Mouse (Mus musculus): ENCODE results near the gene Ercc6. TPM values are rescaled to one million over a fixed set of nuclear protein-coding genes. Genes with fewer than 3 reads are reported as not detected.

Gene Ercc6
- polyA plus RNA-seq, 1 experiment from 2014 or later: 29.4 TPM

- H3K4me2 ChIP-seq: no peak overlapping the region
- WGBS: 73% methylated on average over 9 of the region's 9 CpGs
- no peaks in the 10 kb centered on the region for H3K9me3 ChIP-seq
- no peaks in the 10 kb centered on the region for H3K4me1 ChIP-seq (replicated peaks)
- H3K27ac ChIP-seq: no peak overlapping the region
- H3K9ac ChIP-seq: no peak overlapping the region
- H3K4me3 ChIP-seq: no peak overlapping the region
- H3K27me3 ChIP-seq: no peaks in the 10 kb centered on the region
- H3K36me3 ChIP-seq: no peaks in the 10 kb centered on the region
- ATAC-seq (ENCODE audit: low FRiP score): no peak
Measured at GRCm38 (mm10) chr14:32502764-32503688, 10.3 kb upstream of the Ercc6 start.

GRCm38 (mm10) chr14:32503897-32504296, 9.4 kb upstream of the Ercc6 start:
- no peaks in the 10 kb centered on the region for H3K36me3 ChIP-seq
- no peaks in the 10 kb centered on the region for H3K4me1 ChIP-seq (replicated peaks)
- H3K9me3 ChIP-seq: no peaks in the 10 kb centered on the region
- H3K4me2 ChIP-seq: no peak overlapping the region
- no peak overlapping the region for H3K4me3 ChIP-seq
- no peaks in the 10 kb centered on the region for H3K27me3 ChIP-seq
- no peak overlapping the region for H3K9ac ChIP-seq
- ATAC-seq (ENCODE audit: low FRiP score): no peak
- 100% methylated on average over 1 of the region's 1 CpGs for WGBS
- no peak overlapping the region for H3K27ac ChIP-seq

- Histone ChIP-seq H3K4me2 (no peak overlapping the region), H3K27ac (no peak overlapping the region), H3K4me1 (replicated peaks) (no peaks in the 10 kb centered on the region), H3K4me3 (no peak overlapping the region), H3K9ac (no peak overlapping the region), H3K36me3 (no peaks in the 10 kb centered on the region), H3K9me3 (no peaks in the 10 kb centered on the region), H3K27me3 (0 out of 2 replicates have a peak, but pooled peaks cover under 1% of the 10 kb centered on the region)
- no peak for ATAC-seq (ENCODE audit: low FRiP score)
- WGBS: 93% methylated on average over 10 of the region's 10 CpGs
Measured at GRCm38 (mm10) chr14:32506329-32506728, 7.0 kb upstream of the Ercc6 start.

GRCm38 (mm10) chr14:32507216-32507615, 6.1 kb upstream of the Ercc6 start:
- H3K27me3 ChIP-seq: 0 out of 2 replicates have a peak, but pooled peaks cover 3% of the 10 kb centered on the region
- no peaks in the 10 kb centered on the region for H3K9me3 ChIP-seq
- no peak overlapping the region for H3K27ac ChIP-seq
- H3K4me2 ChIP-seq: no peak overlapping the region
- no peaks in the 10 kb centered on the region for H3K4me1 ChIP-seq (replicated peaks)
- H3K4me3 ChIP-seq: no peak overlapping the region
- ATAC-seq (ENCODE audit: low FRiP score): no peak
- H3K9ac ChIP-seq: no peak overlapping the region
- H3K36me3 ChIP-seq: no peaks in the 10 kb centered on the region
- WGBS: 77% methylated on average over 4 of the region's 4 CpGs

GRCm38 (mm10) chr14:32508105-32508835, 5.1 kb upstream of the Ercc6 start:
- ATAC-seq (ENCODE audit: low FRiP score): no peak
- WGBS: 74% methylated on average over 10 of the region's 10 CpGs

GRCm38 (mm10) chr14:32509443-32509961, 3.8 kb upstream of the Ercc6 start:
- WGBS: 92% methylated on average over 6 of the region's 6 CpGs
- no peak overlapping the region for H3K9ac ChIP-seq
- H3K27me3 ChIP-seq: 0 out of 2 replicates have a peak, but pooled peaks cover 3% of the 10 kb centered on the region
- H3K4me2 ChIP-seq: no peak overlapping the region
- peaks cover 10% of the 10 kb centered on the region for H3K4me1 ChIP-seq (replicated peaks)
- no peak for ATAC-seq (ENCODE audit: low FRiP score)
- no peak overlapping the region for H3K4me3 ChIP-seq
- H3K9me3 ChIP-seq: no peaks in the 10 kb centered on the region
- no peaks in the 10 kb centered on the region for H3K36me3 ChIP-seq
- H3K27ac ChIP-seq: no peak overlapping the region

More at GRCm38 (mm10) chr14:32508105-32508835, 5.1 kb upstream of the Ercc6 start:
- Histone ChIP-seq H3K4me2 (no peak overlapping the region), H3K4me3 (no peak overlapping the region), H3K36me3 (no peaks in the 10 kb centered on the region), H3K4me1 (replicated peaks) (peaks cover 3% of the 10 kb centered on the region), H3K9ac (no peak overlapping the region), H3K27ac (no peak overlapping the region), H3K27me3 (0 out of 2 replicates have a peak, but pooled peaks cover 3% of the 10 kb centered on the region), H3K9me3 (no peaks in the 10 kb centered on the region)

GRCm38 (mm10) chr14:32512912-32513311, 409 bp upstream of the Ercc6 start:
- WGBS: 39% methylated on average over 9 of the region's 9 CpGs

GRCm38 (mm10) chr14:32516086-32516485, 2.8 kb downstream of the Ercc6 start:
- H3K36me3 ChIP-seq: peaks cover 41% of the 10 kb centered on the region

More at GRCm38 (mm10) chr14:32512912-32513311, 409 bp upstream of the Ercc6 start:
- ATAC-seq (ENCODE audit: low FRiP score): peak; percentile 55
- peak overlapping the region; percentile 71 for H3K4me3 ChIP-seq
- peaks cover 12% of the 10 kb centered on the region for H3K36me3 ChIP-seq
- H3K27ac ChIP-seq: peak overlapping the region; percentile 94
- H3K27me3 ChIP-seq: 0 out of 2 replicates have a peak, but pooled peaks cover 3% of the 10 kb centered on the region
- H3K9ac ChIP-seq: peak overlapping the region; percentile 85
- peaks cover 26% of the 10 kb centered on the region for H3K4me1 ChIP-seq (replicated peaks)
- H3K4me2 ChIP-seq: peak overlapping the region; percentile 81
- H3K9me3 ChIP-seq: no peaks in the 10 kb centered on the region

GRCm38 (mm10) chr14:32518543-32518942, 5.2 kb downstream of the Ercc6 start:
- peaks cover 29% of the 10 kb centered on the region for H3K4me1 ChIP-seq (replicated peaks)
- 100% methylated on average over 2 of the region's 2 CpGs for WGBS
- H3K4me3 ChIP-seq: no peak overlapping the region
- no peak overlapping the region for H3K27ac ChIP-seq
- no peak overlapping the region for H3K4me2 ChIP-seq
- no peaks in the 10 kb centered on the region for H3K27me3 ChIP-seq
- no peak for ATAC-seq (ENCODE audit: low FRiP score)
- H3K9me3 ChIP-seq: no peaks in the 10 kb centered on the region
- no peak overlapping the region for H3K9ac ChIP-seq
- H3K36me3 ChIP-seq: peaks cover 55% of the 10 kb centered on the region

More at GRCm38 (mm10) chr14:32516086-32516485, 2.8 kb downstream of the Ercc6 start:
- H3K4me3 ChIP-seq: no peak overlapping the region
- H3K27me3 ChIP-seq: 0 out of 2 replicates have a peak, but pooled peaks cover 3% of the 10 kb centered on the region
- no peak overlapping the region for H3K9ac ChIP-seq
- H3K4me2 ChIP-seq: no peak overlapping the region
- H3K27ac ChIP-seq: no peak overlapping the region
- ATAC-seq (ENCODE audit: low FRiP score): no peak
- peaks cover 32% of the 10 kb centered on the region for H3K4me1 ChIP-seq (replicated peaks)
- 96% methylated on average over 1 of the region's 1 CpGs for WGBS
- no peaks in the 10 kb centered on the region for H3K9me3 ChIP-seq

GRCm38 (mm10) chr14:32520400-32520926, 7.1 kb downstream of the Ercc6 start:
- Histone ChIP-seq H3K27me3 (no peaks in the 10 kb centered on the region), H3K27ac (no peak overlapping the region), H3K9ac (no peak overlapping the region), H3K9me3 (no peaks in the 10 kb centered on the region), H3K4me2 (no peak overlapping the region), H3K4me3 (no peak overlapping the region), H3K36me3 (peaks cover 58% of the 10 kb centered on the region), H3K4me1 (replicated peaks) (peaks cover 12% of the 10 kb centered on the region; the same call in 1 of the 2 replicates)
- WGBS: 77% methylated on average over 7 of the region's 7 CpGs
- no peak for ATAC-seq (ENCODE audit: low FRiP score)

GRCm38 (mm10) chr14:32522336-32522735, 9.0 kb downstream of the Ercc6 start:
- 81% methylated on average over 2 of the region's 2 CpGs for WGBS
- Histone ChIP-seq H3K9me3 (no peaks in the 10 kb centered on the region), H3K27ac (no peak overlapping the region), H3K4me3 (no peak overlapping the region), H3K4me2 (no peak overlapping the region), H3K27me3 (no peaks in the 10 kb centered on the region), H3K36me3 (peaks cover 70% of the 10 kb centered on the region), H3K9ac (no peak overlapping the region), H3K4me1 (replicated peaks) (peaks cover 6% of the 10 kb centered on the region; the same call in 1 of the 2 replicates)
- ATAC-seq (ENCODE audit: low FRiP score): no peak

GRCm38 (mm10) chr14:32524071-32524470, 10.8 kb downstream of the Ercc6 start:
- Histone ChIP-seq H3K27ac (no peak overlapping the region), H3K36me3 (peaks cover 62% of the 10 kb centered on the region), H3K4me1 (replicated peaks) (peaks cover 6% of the 10 kb centered on the region; the same call in 1 of the 2 replicates), H3K4me3 (no peak overlapping the region), H3K9me3 (no peaks in the 10 kb centered on the region), H3K9ac (no peak overlapping the region), H3K4me2 (no peak overlapping the region), H3K27me3 (no peaks in the 10 kb centered on the region)
- no peak for ATAC-seq (ENCODE audit: low FRiP score)
- 94% methylated on average over 1 of the region's 1 CpGs for WGBS

Measured in hindbrain, embryonic 13.5 days (tissue).